Mouse (Mus musculus) common myeloid progenitor, adult 5-6 weeks (primary cell): ENCODE data around the gene Mtx2. TPM values are rescaled to one million over a fixed set of nuclear protein-coding genes. Genes with fewer than 3 reads are reported as not detected.
A peak's percentile ranks its signal among the peaks of the same experiment; 100 is the strongest.

Source experiments
- ATAC-seq: replicated peaks from 2 replicates; pipeline ENCODE4 v1.8.0; 2016; ENCODE audit warnings: low read depth, mild to moderate bottlenecking, moderate TSS enrichment, inconsistent platforms; ENCODE audit not compliant: poor library complexity, severe bottlenecking
- total RNA-seq: library from RNA; stranded (forward); fragments of 200-1000, 187-1606 nt; gene quantifications from 2 replicates; pipeline ENCODE4 v1.2.3, GENCODE M21; 2017

Mtx2 gene
- total RNA-seq = 27.6 and 28.7 TPM in 2 replicates

GRCm38 (mm10) chr2:74825730-74826430 lies at the start of gene Mtx2:
Mtx2 (plus strand) TSS chr2:74825803.
- peak; percentile 91 for ATAC-seq

- no peak for ATAC-seq
Observed at GRCm38 (mm10) chr2:74777536-74778275, 47.9 kb upstream of the Mtx2 start.

GRCm38 (mm10) chr2:74781386-74781785 lies 44.2 kb upstream of the Mtx2 start:
- ATAC-seq = no peak

GRCm38 (mm10) chr2:74795531-74795930 lies 30.1 kb upstream of the Mtx2 start:
- no peak for ATAC-seq

- no peak for ATAC-seq
Observed at GRCm38 (mm10) chr2:74808431-74808830, 17.2 kb upstream of the Mtx2 start.

- no peak for ATAC-seq
Observed at GRCm38 (mm10) chr2:74822654-74823053, 2.9 kb upstream of the Mtx2 start.

GRCm38 (mm10) chr2:74825371-74825729 lies 253 bp upstream of the Mtx2 start:
- 0 out of 2 replicates have a peak, but pooled peaks have one; percentile 2 for ATAC-seq

- no peak for ATAC-seq
Observed at GRCm38 (mm10) chr2:74846992-74847391, 21.4 kb downstream of the Mtx2 start.

GRCm38 (mm10) chr2:74847516-74847915 lies 21.9 kb downstream of the Mtx2 start:
- no peak for ATAC-seq

GRCm38 (mm10) chr2:74850036-74850435 lies 24.4 kb downstream of the Mtx2 start:
- no peak for ATAC-seq

- ATAC-seq = no peak; the same call in 1 of the 2 replicates
Observed at GRCm38 (mm10) chr2:74862070-74862476, 36.5 kb downstream of the Mtx2 start.

- ATAC-seq = no peak
Observed at GRCm38 (mm10) chr2:74865414-74865813, 39.8 kb downstream of the Mtx2 start.

GRCm38 (mm10) chr2:74874043-74874442 lies 48.4 kb downstream of the Mtx2 start:
- ATAC-seq = no peak

- ATAC-seq = no peak
Observed at GRCm38 (mm10) chr2:74884357-74884756, 58.8 kb downstream of the Mtx2 start.

- ATAC-seq = no peak
Observed at GRCm38 (mm10) chr2:74891868-74892267, 66.3 kb downstream of the Mtx2 start.

- ATAC-seq = no peak
Observed at GRCm38 (mm10) chr2:74892881-74893615, 67.4 kb downstream of the Mtx2 start.

- ATAC-seq = no peak
Observed at GRCm38 (mm10) chr2:74894061-74894460, 68.5 kb downstream of the Mtx2 start.

GRCm38 (mm10) chr2:74899973-74900372 lies 74.4 kb downstream of the Mtx2 start:
- ATAC-seq = no peak

GRCm38 (mm10) chr2:74901764-74902295 lies 76.2 kb downstream of the Mtx2 start:
- no peak for ATAC-seq
